Comparison of ENCODE assay signal across 12 mouse cellular contexts in the genomic region with DNA sequence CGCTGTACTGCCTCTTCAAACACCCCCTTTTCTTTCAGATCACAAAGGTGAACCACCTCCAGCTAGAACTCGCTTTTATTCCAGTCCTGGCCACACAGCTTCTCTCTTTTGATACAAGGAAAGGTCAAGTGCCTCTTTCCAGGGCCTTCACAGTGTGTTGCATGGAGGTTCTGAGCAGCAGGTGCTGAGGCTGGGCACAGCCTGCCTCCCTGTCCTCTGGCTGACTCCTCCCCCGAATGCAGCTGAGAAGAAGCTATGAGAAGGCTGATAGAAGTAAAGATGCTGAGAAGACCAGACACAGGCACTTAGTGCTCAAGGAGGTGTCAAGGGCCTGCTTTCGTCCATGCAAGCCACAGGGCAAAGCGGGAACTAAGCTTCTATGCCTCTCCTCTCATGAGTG.
"Had no signal": no experiment of that assay in that cellular context is flagged by ENCODE, and none has a peak within 500 bp of the region (broad histone marks: within the 10 kb centered on the region; RNA-seq: fewer than 3 reads in every experiment).

No protein-coding gene starts in this region.

- H3K4me1 ChIP-seq: megakaryocyte, embryonic 14.5 days had no signal

- DNase-seq: lung, adult 18-20 months; lung, embryonic 14.5 days; lung, postnatal 10 days; lung, postnatal 4 days; midbrain, embryonic 14.5 days; right cerebral cortex, postnatal 14 days; thymus, adult 18-20 months; thymus, postnatal 14 days; thymus, postnatal 36 days had no signal

- H3K9ac ChIP-seq: lung, embryonic 14.5 days; midbrain, embryonic 12.5 days; neural tube, embryonic 12.5 days had no signal

- H3K27ac ChIP-seq: midbrain, embryonic 12.5 days; neural tube, embryonic 12.5 days had no signal

- H3K4me2 ChIP-seq: lung, embryonic 14.5 days; midbrain, embryonic 12.5 days; neural tube, embryonic 12.5 days had no signal

- H3K4me3 ChIP-seq: megakaryocyte, embryonic 14.5 days; midbrain, embryonic 12.5 days; neural tube, embryonic 12.5 days had no signal

- H3K27me3 ChIP-seq: megakaryocyte, embryonic 14.5 days; midbrain, embryonic 12.5 days; neural tube, embryonic 12.5 days had no signal

- H3K36me3 ChIP-seq: midbrain, embryonic 12.5 days; neural tube, embryonic 12.5 days had no signal

- H3K9me3 ChIP-seq: midbrain, embryonic 12.5 days; neural tube, embryonic 12.5 days had no signal
